Mouse (Mus musculus) effector memory CD4-positive, alpha-beta T cell, adult 5 months (primary cell): ENCODE measurements around the gene Mrpl12. TPM values are rescaled to one million over a fixed set of nuclear protein-coding genes. Genes with fewer than 3 reads are reported as not detected.

Experiments
- polyA plus RNA-seq: library from polyadenylated mRNA; unstranded; fragments of 100-300 nt; shearing (Covaris generic); gene quantifications from one replicate; pipeline ENCODE4 v1.2.1, GENCODE M21; 2017

Gene Mrpl12
- polyA plus RNA-seq: 29.0 TPM

GRCm38 (mm10) chr11:120484265-120484981 is at the start of gene Mrpl12:
Gene Mrpl12 (plus strand): TSS chr11:120484613.

GRCm38 (mm10) chr11:120437152-120437856 is 47.1 kb upstream of the Mrpl12 start, which contains the start of gene Nploc4:
Gene Nploc4 (minus strand): TSS chr11:120437708.

GRCm38 (mm10) chr11:120442344-120442743 is 42.1 kb upstream of the Mrpl12 start, which contains the start of gene Tspan10:
Gene Tspan10 (plus strand): TSS chr11:120442644.

GRCm38 (mm10) chr11:120453306-120453705 is 31.1 kb upstream of the Mrpl12 start, which contains the start of gene Pde6g:
Gene Pde6g (minus strand): TSS chr11:120453500.

GRCm38 (mm10) chr11:120457772-120458751 is 26.4 kb upstream of the Mrpl12 start, which contains the start of the genes Oxld1 and Ccdc137:
Gene Oxld1 (minus strand): TSS chr11:120458068.
Gene Ccdc137 (plus strand): TSS chr11:120458115.

GRCm38 (mm10) chr11:120467051-120467735 is 17.2 kb upstream of the Mrpl12 start, which contains the start of gene Arl16:
Gene Arl16 (minus strand): TSS chr11:120467607.

GRCm38 (mm10) chr11:120491317-120492023 is 7.1 kb downstream of the Mrpl12 start, which contains the start of gene Slc25a10:
Gene Slc25a10 (plus strand): TSS chr11:120491840.

GRCm38 (mm10) chr11:120530085-120530964 is 45.9 kb downstream of the Mrpl12 start, which contains the start of gene Gcgr:
Gene Gcgr (plus strand): TSS chr11:120530699.

Other genes with a start within 250 kb of the Mrpl12 start
- gene Actg1, start 136.1 kb upstream of the Mrpl12 start, polyA plus RNA-seq: 2,667 TPM
- gene Fscn2, start 123.1 kb upstream of the Mrpl12 start, polyA plus RNA-seq: not detected
- 22.5 TPM for gene Faap100, start 105.8 kb upstream of the Mrpl12 start, polyA plus RNA-seq
- 54.3 TPM for gene Nploc4, start 46.9 kb upstream of the Mrpl12 start, polyA plus RNA-seq
- gene Tspan10, start 42.0 kb upstream of the Mrpl12 start, polyA plus RNA-seq: not detected
- gene Pde6g, start 31.1 kb upstream of the Mrpl12 start, polyA plus RNA-seq: not detected
- 2.0 TPM for gene Oxld1, start 26.5 kb upstream of the Mrpl12 start, polyA plus RNA-seq
- 19.8 TPM for gene Ccdc137, start 26.5 kb upstream of the Mrpl12 start, polyA plus RNA-seq
- gene Arl16, start 17.0 kb upstream of the Mrpl12 start, polyA plus RNA-seq: 10.7 TPM
- gene Slc25a10, start 7.2 kb downstream of the Mrpl12 start, polyA plus RNA-seq: 9.9 TPM
- gene Gcgr, start 46.1 kb downstream of the Mrpl12 start, polyA plus RNA-seq: not detected
- gene Mcrip1, start 65.1 kb downstream of the Mrpl12 start, polyA plus RNA-seq: 63.3 TPM
- gene Ppp1r27, start 66.5 kb downstream of the Mrpl12 start, polyA plus RNA-seq: not detected
- gene P4hb, start 88.6 kb downstream of the Mrpl12 start, polyA plus RNA-seq: 187 TPM
- gene Arhgdia, start 97.0 kb downstream of the Mrpl12 start, polyA plus RNA-seq: 737 TPM
- 275 TPM for gene Alyref, start 113.8 kb downstream of the Mrpl12 start, polyA plus RNA-seq
- 80.0 TPM for gene Anapc11, start 113.8 kb downstream of the Mrpl12 start, polyA plus RNA-seq
- not detected for gene Npb, start 123.9 kb downstream of the Mrpl12 start, polyA plus RNA-seq
- gene Pcyt2, start 133.3 kb downstream of the Mrpl12 start, polyA plus RNA-seq: 159 TPM
- 158 TPM for gene Sirt7, start 140.6 kb downstream of the Mrpl12 start, polyA plus RNA-seq
- 52.8 TPM for gene Mafg, start 149.0 kb downstream of the Mrpl12 start, polyA plus RNA-seq
- gene Pycr1, start 159.2 kb downstream of the Mrpl12 start, polyA plus RNA-seq: 0.24 TPM
- gene Myadml2, start 163.5 kb downstream of the Mrpl12 start, polyA plus RNA-seq: not detected
- not detected for gene Notum, start 176.6 kb downstream of the Mrpl12 start, polyA plus RNA-seq
- 103 TPM for gene Aspscr1, start 188.4 kb downstream of the Mrpl12 start, polyA plus RNA-seq
- 87.8 TPM for gene Cenpx, start 229.1 kb downstream of the Mrpl12 start, polyA plus RNA-seq
- gene Lrrc45, start 229.3 kb downstream of the Mrpl12 start, polyA plus RNA-seq: 52.6 TPM
- 0.70 TPM for gene Rac3, start 236.9 kb downstream of the Mrpl12 start, polyA plus RNA-seq
- 11.1 TPM for gene Dcxr, start 242.7 kb downstream of the Mrpl12 start, polyA plus RNA-seq
- gene Cbr2, start 247.5 kb downstream of the Mrpl12 start, polyA plus RNA-seq: not detected